Mouse (Mus musculus) olfactory bulb, adult 2 months (tissue): ENCODE results near the gene Itgb4.

Experiments
- CTCF ChIP-seq: fragments of 200-500 bp; IDR thresholded peaks from 2 replicates; pipeline ENCODE4 v1.5.1; 2012; ENCODE audit warnings: low read depth, mild to moderate bottlenecking, low read length, moderate library complexity; ENCODE audit not compliant: insufficient read depth
- POLR2A ChIP-seq: fragments of 200-500 bp; IDR thresholded peaks from 2 replicates; pipeline ENCODE4 v1.6.1; 2012; ENCODE audit warnings: mild to moderate bottlenecking, low read depth, low read length, moderate library complexity; ENCODE audit not compliant: insufficient read depth

GRCm38 (mm10) chr11:116004840-116005700 lies 30.6 kb downstream of the Itgb4 start:
- TF ChIP-seq CTCF: peak; percentile 10; the same call in 1 of the 2 replicates
- TF ChIP-seq POLR2A: no peak; the same call in 1 of the 2 replicates
